Mouse (Mus musculus) ES-E14 (cell line): ENCODE results near the gene Ehhadh. TPM values are rescaled to one million over a fixed set of nuclear protein-coding genes. Genes with fewer than 3 reads are reported as not detected.

ENCODE experiments used
- DNase-seq: peaks from one replicate; pipeline ENCODE4 v3.0.0-alpha.2; 2013; ENCODE audit warnings: low read depth, low spot score
- H3K27ac ChIP-seq: 2 replicates; pipeline ENCODE4 v1.5.1; 2012; ENCODE audit warnings: low read depth, mild to moderate bottlenecking, low read length, moderate library complexity, mixed read lengths; ENCODE audit not compliant: poor library complexity, insufficient read depth, severe bottlenecking
- H3K36me3 ChIP-seq: 2 replicates; pipeline ENCODE4 v1.6.1; 2012; ENCODE audit warnings: mild to moderate bottlenecking, low read length, moderate library complexity, mixed read lengths; ENCODE audit not compliant: control insufficient read depth, poor library complexity, insufficient read depth, severe bottlenecking
- H3K4me1 ChIP-seq, 2 experiments: fragments of 150-350 bp in 1 of 2; sonication (generic) in 1 of 2; 2 replicates each; pipeline ENCODE4 v1.6.1; 2012; ENCODE audit warnings: low read length in 2 of 2, mild to moderate bottlenecking in 1 of 2, mixed read lengths in 1 of 2; ENCODE audit not compliant: control insufficient read depth in 2 of 2, insufficient read depth in 2 of 2, poor library complexity in 1 of 2
- H3K4me3 ChIP-seq, 2 experiments: fragments of 150-350 bp in 1 of 2; sonication (generic) in 1 of 2; 2 replicates each; pipeline ENCODE4 v1.5.1; 2012; ENCODE audit warnings: low read length in 2 of 2, low read depth in 1 of 2, mild to moderate bottlenecking in 1 of 2, mixed read lengths in 1 of 2; ENCODE audit not compliant: insufficient read depth in 1 of 2, poor library complexity in 1 of 2, severe bottlenecking in 1 of 2
- H3K9ac ChIP-seq: 2 replicates; pipeline ENCODE4 v1.6.1; 2012; ENCODE audit warnings: low read depth, mild to moderate bottlenecking, low read length, mixed read lengths; ENCODE audit not compliant: poor library complexity, insufficient read depth, severe bottlenecking
- H3K9me3 ChIP-seq: fragments of 150-350 bp; sonication (generic); 2 replicates; pipeline ENCODE4 v1.6.1; 2012; ENCODE audit warnings: low read depth, mild to moderate bottlenecking, low read length; ENCODE audit not compliant: control insufficient read depth, insufficient read depth
- CHD2 ChIP-seq: IDR thresholded peaks from 2 replicates; pipeline ENCODE4 v1.6.1; 2014; ENCODE audit warnings: mild to moderate bottlenecking, low read depth, low read length, inconsistent platforms
- HCFC1 ChIP-seq: IDR thresholded peaks from 2 replicates; pipeline ENCODE4 v1.6.1; 2012; ENCODE audit warnings: low read length, inconsistent platforms, borderline replicate concordance; ENCODE audit not compliant: insufficient read depth
- MAFK ChIP-seq: IDR thresholded peaks from 2 replicates; pipeline ENCODE4 v1.6.1; 2014; ENCODE audit warnings: mild to moderate bottlenecking, low read depth, low read length, inconsistent platforms; ENCODE audit not compliant: insufficient read depth
- ZC3H11A ChIP-seq: IDR thresholded peaks from 2 replicates; pipeline ENCODE4 v1.6.1; 2012; ENCODE audit warnings: low read depth, mild to moderate bottlenecking, inconsistent platforms, low read length, borderline replicate concordance
- ZNF384 ChIP-seq: IDR thresholded peaks from 2 replicates; pipeline ENCODE4 v1.6.1; 2012; ENCODE audit warnings: low read depth, low read length, inconsistent platforms
- in situ Hi-C, 2 experiments: fragments of 600-800 bp; cut with MboI; formaldehyde crosslinking; loops; one replicate each; pipeline ENCODE4 v1.15.1; 2025; ENCODE audit warnings: low sequenced_read_pairs in 2 of 2, inconsistent platforms in 1 of 2; ENCODE audit not compliant: unreplicated experiment in 2 of 2
- total RNA-seq: library from RNA; depleted of rRNA; stranded (reverse); fragments of 300-350 nt; gene quantifications from 2 replicates; pipeline ENCODE4 v1.2.3, GENCODE M21; 2012

Gene Ehhadh
- total RNA-seq, 1 experiment = 1.5 TPM

GRCm38 (mm10) chr16:21827581-21827980 lies 40.0 kb upstream of the Ehhadh start:
- TF ChIP-seq ZC3H11A (no peak), ZNF384 (no peak), CHD2 (no peak), HCFC1 (no peak), MAFK (no peak)
- H3K27ac ChIP-seq = no peak overlapping the region
- in situ Hi-C loops = no loop called here
- H3K9ac ChIP-seq = no peak overlapping the region
- no peaks in the 10 kb centered on the region for H3K9me3 ChIP-seq
- H3K4me1 ChIP-seq = peaks cover 2 to 6% of the 10 kb centered on the region in 2 experiments; a peak in 1 of 4 replicates
- DNase-seq = no peak
- H3K4me3 ChIP-seq = no peak overlapping the region
- H3K36me3 ChIP-seq = no peaks in the 10 kb centered on the region

- H3K4me1 ChIP-seq = peaks cover 2 to 6% of the 10 kb centered on the region in 2 experiments; a peak in 1 of 4 replicates
- H3K4me3 ChIP-seq = no peak overlapping the region
- in situ Hi-C loops = no loop called here
- H3K9ac ChIP-seq = no peak overlapping the region
- H3K9me3 ChIP-seq = no peaks in the 10 kb centered on the region
- no peak for DNase-seq
- no peak overlapping the region for H3K27ac ChIP-seq
- H3K36me3 ChIP-seq = no peaks in the 10 kb centered on the region
- TF ChIP-seq ZC3H11A = no peak
- no peak for TF ChIP-seq CHD2
- TF ChIP-seq ZNF384 = no peak
- TF ChIP-seq MAFK = no peak
- no peak for TF ChIP-seq HCFC1
These were observed 39.5 kb upstream of the Ehhadh start for GRCm38 (mm10) chr16:21827153-21827552.

- Histone ChIP-seq H3K4me1 (peaks cover 2 to 3% of the 10 kb centered on the region in 2 experiments; a peak in 1 of 4 replicates), H3K4me3 (no peak overlapping the region), H3K9ac (no peak overlapping the region), H3K36me3 (no peaks in the 10 kb centered on the region), H3K9me3 (no peaks in the 10 kb centered on the region), H3K27ac (no peak overlapping the region)
- no peak for TF ChIP-seq MAFK
- TF ChIP-seq ZC3H11A = no peak
- no peak for TF ChIP-seq ZNF384
- no peak for DNase-seq
- in situ Hi-C loops = no loop called here
These were observed 38.0 kb upstream of the Ehhadh start for GRCm38 (mm10) chr16:21825612-21826031.

- Histone ChIP-seq H3K27ac (no peak overlapping the region), H3K9me3 (no peaks in the 10 kb centered on the region), H3K4me1 (peaks cover 2 to 3% of the 10 kb centered on the region in 2 experiments; a peak in 2 of 4 replicates), H3K9ac (no peak overlapping the region), H3K4me3 (no peak overlapping the region), H3K36me3 (no peaks in the 10 kb centered on the region)
- in situ Hi-C loops = no loop called here
- TF ChIP-seq CHD2 = no peak
- TF ChIP-seq MAFK = no peak
- no peak for TF ChIP-seq ZNF384
- TF ChIP-seq ZC3H11A = no peak
- no peak for TF ChIP-seq HCFC1
- no peak for DNase-seq
These were observed 31.0 kb upstream of the Ehhadh start for GRCm38 (mm10) chr16:21818629-21819028.

GRCm38 (mm10) chr16:21818132-21818531 lies 30.5 kb upstream of the Ehhadh start:
- no peak overlapping the region for H3K4me3 ChIP-seq
- TF ChIP-seq ZC3H11A (no peak), MAFK (no peak), ZNF384 (no peak), HCFC1 (no peak), CHD2 (no peak)
- peaks cover 2 to 3% of the 10 kb centered on the region in 2 experiments; a peak in 2 of 4 replicates for H3K4me1 ChIP-seq
- no peak overlapping the region for H3K27ac ChIP-seq
- no peaks in the 10 kb centered on the region for H3K9me3 ChIP-seq
- no peak for DNase-seq
- no peaks in the 10 kb centered on the region for H3K36me3 ChIP-seq
- in situ Hi-C loops = no loop called here
- no peak overlapping the region for H3K9ac ChIP-seq
